Mouse (Mus musculus): ENCODE measurements around the gene Unc93a.
"Not testable (repeated sequence)": the region's sequence is repeated elsewhere in the genome, so short reads cannot be mapped to it uniquely, and the experiment has no call there.

- not testable (repeated sequence) for TF ChIP-seq POLR2A (IDR thresholded peaks at IDR 0.05; ENCODE audit: low read depth, low read length); CTCF (IDR thresholded peaks at IDR 0.05; ENCODE audit: extremely low read depth, insufficient read length, insufficient replicate concordance, low read depth, low read length)
These were observed 70.8 kb downstream of the Unc93a start, which contains the start of gene Tcp10b for GRCm38 (mm10) chr17:13060804-13061203.
